Mouse (Mus musculus): ENCODE results near the gene Tle3. TPM values are rescaled to one million over a fixed set of nuclear protein-coding genes. Genes with fewer than 3 reads are reported as not detected.
A peak's percentile ranks its signal among the peaks of the same experiment; 100 is the strongest.

Gene Tle3
- polyA plus RNA-seq, 1 experiment from 2014 or later = 11.4 TPM

DNA sequence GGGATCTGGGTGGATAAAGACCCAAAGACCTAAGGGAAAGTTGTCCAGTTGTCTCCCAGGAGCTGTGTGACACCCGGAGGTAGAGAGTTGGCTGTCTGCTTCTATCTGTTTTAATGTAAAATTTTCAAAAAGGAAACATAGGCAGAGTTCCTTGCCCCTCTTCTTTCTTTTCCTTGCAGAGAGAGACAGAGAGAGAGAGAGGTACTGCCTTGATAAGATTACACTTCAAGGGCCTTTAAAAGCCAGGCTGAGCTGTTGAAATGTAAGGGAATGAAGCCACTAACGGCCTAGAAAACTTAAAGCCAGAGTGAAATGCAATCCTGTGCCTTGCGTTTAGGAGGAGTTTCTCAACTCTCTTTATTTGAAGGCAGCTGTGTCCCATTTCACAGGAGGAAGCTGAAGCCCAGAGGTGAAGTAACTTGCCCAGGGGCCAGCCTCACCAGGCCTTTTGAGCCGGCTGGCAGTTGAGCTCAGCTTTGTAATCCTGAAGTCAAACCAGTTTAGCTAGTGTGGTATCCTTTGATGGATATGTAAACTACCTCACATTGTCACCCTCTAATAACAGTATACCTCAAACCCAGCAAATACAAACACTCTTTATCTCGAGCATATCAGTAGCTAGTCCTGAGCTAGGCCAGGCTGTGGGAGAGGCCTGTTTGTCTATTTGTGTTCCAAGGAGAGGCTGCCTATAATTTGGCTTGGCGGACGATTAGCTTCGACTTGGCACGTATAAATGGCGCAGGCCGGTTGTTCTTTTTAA is 3.8 kb downstream of the Tle3 start:
- peak overlapping the region; percentile 38 for H3K4me2 ChIP-seq
- no peak for ATAC-seq (replicated peaks; ENCODE audit: insufficient number of reproducible peaks, low FRiP score, low TSS enrichment)
- WGBS (ENCODE audit: insufficient replicate concordance) = 46% methylated on average over 11 of the region's 11 CpGs
- H3K9me3 ChIP-seq (replicated peaks; ENCODE audit: control insufficient read depth, low read length) = no peaks in the 10 kb centered on the region
- H3K27me3 ChIP-seq (ENCODE audit: control insufficient read depth, insufficient read depth, low read length) = peaks cover 24% of the 10 kb centered on the region
- no peak overlapping the region for H3K27ac ChIP-seq (ENCODE audit: low read depth, low read length)
- no peak overlapping the region for H3K9ac ChIP-seq (ENCODE audit: low read depth, low read length)
- no peaks in the 10 kb centered on the region for H3K36me3 ChIP-seq (ENCODE audit: control insufficient read depth, insufficient read depth, low read length)
- peaks cover 69% of the 10 kb centered on the region for H3K4me1 ChIP-seq (ENCODE audit: control insufficient read depth, insufficient read depth, low read length)
- no peak overlapping the region for H3K4me3 ChIP-seq (ENCODE audit: low read depth, low read length)

DNA sequence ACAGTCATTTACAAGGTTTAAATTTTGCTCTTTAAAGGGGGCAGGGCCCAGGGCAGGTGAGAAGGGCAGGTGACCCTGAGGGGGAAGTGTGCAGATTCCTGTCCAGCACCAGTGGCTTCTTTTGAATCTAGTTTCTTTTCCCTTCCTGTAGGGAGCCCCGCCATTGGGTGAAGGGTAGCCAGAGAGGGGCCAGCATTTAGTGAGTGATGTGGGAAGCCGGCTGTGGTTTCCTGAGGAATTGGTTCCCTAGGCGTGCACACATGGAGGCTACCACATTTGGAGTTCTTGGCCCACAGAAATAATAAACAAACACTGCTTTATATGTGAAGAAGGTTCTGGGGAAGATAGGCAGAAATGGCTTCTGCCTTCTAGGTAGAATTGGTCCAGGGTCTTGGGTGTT is 4.5 kb downstream of the Tle3 start:
- Histone ChIP-seq H3K27me3 (ENCODE audit: control insufficient read depth, insufficient read depth, low read length) (peaks cover 27% of the 10 kb centered on the region), H3K9me3 (replicated peaks; ENCODE audit: control insufficient read depth, low read length) (no peaks in the 10 kb centered on the region), H3K4me2 (no peak overlapping the region), H3K9ac (ENCODE audit: low read depth, low read length) (no peak overlapping the region), H3K4me1 (ENCODE audit: control insufficient read depth, insufficient read depth, low read length) (peaks cover 70% of the 10 kb centered on the region), H3K36me3 (ENCODE audit: control insufficient read depth, insufficient read depth, low read length) (no peaks in the 10 kb centered on the region), H3K4me3 (ENCODE audit: low read depth, low read length) (no peak overlapping the region), H3K27ac (ENCODE audit: low read depth, low read length) (no peak overlapping the region)
- ATAC-seq (replicated peaks; ENCODE audit: insufficient number of reproducible peaks, low FRiP score, low TSS enrichment) = no peak
- WGBS (ENCODE audit: insufficient replicate concordance) = 65% methylated on average over 3 of the region's 3 CpGs

DNA sequence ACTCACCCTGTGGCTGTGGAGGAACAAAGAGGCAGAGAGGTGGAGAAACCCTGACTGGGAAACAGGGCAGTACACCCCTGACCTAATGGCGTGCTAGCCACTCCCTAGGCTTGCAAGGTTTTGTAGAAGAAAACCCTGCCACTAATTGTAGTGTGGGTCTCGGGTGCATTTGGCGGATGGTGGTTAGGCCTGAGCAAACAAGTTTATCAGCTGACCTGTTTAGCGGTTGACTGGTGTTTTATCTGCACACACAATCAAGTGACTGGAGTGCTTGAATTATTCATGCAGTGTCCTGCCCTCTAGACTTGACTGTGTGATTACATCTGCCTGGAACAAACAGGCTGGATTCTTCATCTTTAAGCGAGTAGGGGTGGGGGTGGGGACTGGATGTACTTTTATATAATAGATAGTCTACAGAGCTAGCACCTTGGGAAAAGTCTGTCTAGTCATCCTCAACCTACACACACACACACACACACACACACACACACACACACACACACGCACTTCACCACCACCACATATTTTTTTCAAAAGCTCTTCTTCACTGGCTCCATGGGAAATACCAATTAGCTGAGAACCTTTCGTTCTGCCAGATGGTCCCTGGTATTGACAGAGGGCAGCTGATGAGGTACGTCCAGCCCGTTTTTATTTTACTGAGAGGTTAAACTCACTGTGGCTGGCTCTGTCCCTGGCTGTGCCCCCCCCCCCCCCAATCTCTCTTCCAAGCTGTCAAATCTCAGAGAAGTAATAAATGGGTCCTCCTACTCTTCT is 5.7 kb downstream of the Tle3 start:
- H3K9me3 ChIP-seq (replicated peaks; ENCODE audit: control insufficient read depth, low read length) = no peaks in the 10 kb centered on the region
- H3K27ac ChIP-seq (ENCODE audit: low read depth, low read length) = no peak overlapping the region
- peaks cover 38% of the 10 kb centered on the region for H3K27me3 ChIP-seq (ENCODE audit: control insufficient read depth, insufficient read depth, low read length)
- H3K4me3 ChIP-seq (ENCODE audit: low read depth, low read length) = no peak overlapping the region
- H3K4me2 ChIP-seq = peak overlapping the region; percentile 38
- H3K9ac ChIP-seq (ENCODE audit: low read depth, low read length) = no peak overlapping the region
- H3K36me3 ChIP-seq (ENCODE audit: control insufficient read depth, insufficient read depth, low read length) = no peaks in the 10 kb centered on the region
- ATAC-seq (replicated peaks; ENCODE audit: insufficient number of reproducible peaks, low FRiP score, low TSS enrichment) = no peak
- H3K4me1 ChIP-seq (ENCODE audit: control insufficient read depth, insufficient read depth, low read length) = peaks cover 75% of the 10 kb centered on the region
- 23% methylated on average over 9 of the region's 9 CpGs for WGBS (ENCODE audit: insufficient replicate concordance)

DNA sequence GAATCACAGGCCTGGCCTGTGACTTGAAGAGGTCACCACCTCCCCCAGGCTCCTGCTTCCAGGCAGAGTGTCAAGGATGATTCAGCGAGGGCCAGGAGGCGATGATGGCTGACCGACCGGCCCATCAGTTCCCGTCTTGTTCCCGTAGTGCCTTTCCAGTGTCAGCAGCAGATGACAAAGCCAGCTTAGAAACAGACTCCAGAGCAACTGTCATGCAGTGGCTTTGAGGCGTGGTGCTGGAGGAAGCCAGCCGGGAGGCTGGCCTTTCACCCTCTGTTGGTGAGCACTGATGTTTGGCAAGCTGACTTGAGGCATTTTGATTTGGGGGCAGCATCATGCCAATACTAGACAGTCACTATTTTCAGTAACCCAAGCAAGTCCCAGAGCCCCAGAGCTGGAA is 6.3 kb downstream of the Tle3 start:
- no peak overlapping the region for H3K27ac ChIP-seq (ENCODE audit: low read depth, low read length)
- WGBS (ENCODE audit: insufficient replicate concordance) = 19% methylated on average over 8 of the region's 8 CpGs
- no peak overlapping the region for H3K4me3 ChIP-seq (ENCODE audit: low read depth, low read length)
- H3K9ac ChIP-seq (ENCODE audit: low read depth, low read length) = no peak overlapping the region
- H3K4me1 ChIP-seq (ENCODE audit: control insufficient read depth, insufficient read depth, low read length) = peaks cover 75% of the 10 kb centered on the region
- peaks cover 44% of the 10 kb centered on the region for H3K27me3 ChIP-seq (ENCODE audit: control insufficient read depth, insufficient read depth, low read length)
- H3K9me3 ChIP-seq (replicated peaks; ENCODE audit: control insufficient read depth, low read length) = no peaks in the 10 kb centered on the region
- H3K4me2 ChIP-seq = 0 out of 2 replicates have a peak overlapping the region, but pooled peaks have one; percentile 9
- ATAC-seq (replicated peaks; ENCODE audit: insufficient number of reproducible peaks, low FRiP score, low TSS enrichment) = no peak
- H3K36me3 ChIP-seq (ENCODE audit: control insufficient read depth, insufficient read depth, low read length) = no peaks in the 10 kb centered on the region

GRCm38 (mm10) chr9:61379016-61379634 is 7.0 kb downstream of the Tle3 start:
- ATAC-seq (replicated peaks; ENCODE audit: insufficient number of reproducible peaks, low FRiP score, low TSS enrichment) = no peak
- Histone ChIP-seq H3K9ac (ENCODE audit: low read depth, low read length) (no peak overlapping the region), H3K36me3 (ENCODE audit: control insufficient read depth, insufficient read depth, low read length) (no peaks in the 10 kb centered on the region), H3K4me2 (no peak overlapping the region), H3K9me3 (replicated peaks; ENCODE audit: control insufficient read depth, low read length) (no peaks in the 10 kb centered on the region), H3K27me3 (ENCODE audit: control insufficient read depth, insufficient read depth, low read length) (peaks cover 50% of the 10 kb centered on the region), H3K4me1 (ENCODE audit: control insufficient read depth, insufficient read depth, low read length) (peaks cover 76% of the 10 kb centered on the region), H3K27ac (ENCODE audit: low read depth, low read length) (no peak overlapping the region), H3K4me3 (ENCODE audit: low read depth, low read length) (no peak overlapping the region)
- 73% methylated on average over 11 of the region's 11 CpGs for WGBS (ENCODE audit: insufficient replicate concordance)

GRCm38 (mm10) chr9:61380258-61381062 is 8.3 kb downstream of the Tle3 start:
- Histone ChIP-seq H3K27ac (ENCODE audit: low read depth, low read length) (peak overlapping the region; percentile 32), H3K4me3 (ENCODE audit: low read depth, low read length) (no peak overlapping the region)
- ATAC-seq (replicated peaks; ENCODE audit: insufficient number of reproducible peaks, low FRiP score, low TSS enrichment) = peak; percentile 73

DNA sequence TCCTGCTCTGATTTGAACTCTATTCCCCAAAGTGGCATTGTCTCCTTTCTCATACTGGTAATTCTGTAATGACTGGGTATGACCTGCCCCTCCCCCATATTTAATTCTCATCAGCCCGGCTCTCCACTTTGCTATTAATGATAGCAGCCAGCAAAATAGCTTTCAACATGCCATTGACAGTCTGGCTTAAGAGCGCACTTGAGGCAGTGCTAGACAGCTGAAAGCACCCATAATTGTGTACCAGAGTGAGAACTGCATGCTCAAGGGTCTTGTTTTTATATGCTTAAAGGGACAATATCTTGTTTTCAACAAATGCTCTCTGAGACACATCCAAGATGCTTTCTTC is 8.9 kb downstream of the Tle3 start:
- no peak overlapping the region for H3K9ac ChIP-seq (ENCODE audit: low read depth, low read length)
- no peak overlapping the region for H3K4me3 ChIP-seq (ENCODE audit: low read depth, low read length)
- no peak overlapping the region for H3K27ac ChIP-seq (ENCODE audit: low read depth, low read length)
- H3K36me3 ChIP-seq (ENCODE audit: control insufficient read depth, insufficient read depth, low read length) = no peaks in the 10 kb centered on the region
- H3K9me3 ChIP-seq (replicated peaks; ENCODE audit: control insufficient read depth, low read length) = no peaks in the 10 kb centered on the region
- 32% methylated on average over 2 of the region's 2 CpGs for WGBS (ENCODE audit: insufficient replicate concordance)
- ATAC-seq (replicated peaks; ENCODE audit: insufficient number of reproducible peaks, low FRiP score, low TSS enrichment) = no peak
- peaks cover 78% of the 10 kb centered on the region for H3K4me1 ChIP-seq (ENCODE audit: control insufficient read depth, insufficient read depth, low read length)
- H3K4me2 ChIP-seq = peak overlapping the region; percentile 51
- H3K27me3 ChIP-seq (ENCODE audit: control insufficient read depth, insufficient read depth, low read length) = peaks cover 62% of the 10 kb centered on the region

More at GRCm38 (mm10) chr9:61380258-61381062, 8.3 kb downstream of the Tle3 start:
- peaks cover 78% of the 10 kb centered on the region for H3K4me1 ChIP-seq (ENCODE audit: control insufficient read depth, insufficient read depth, low read length)
- peak overlapping the region; percentile 51 for H3K4me2 ChIP-seq
- H3K36me3 ChIP-seq (ENCODE audit: control insufficient read depth, insufficient read depth, low read length) = no peaks in the 10 kb centered on the region
- H3K9me3 ChIP-seq (replicated peaks; ENCODE audit: control insufficient read depth, low read length) = no peaks in the 10 kb centered on the region
- peaks cover 57% of the 10 kb centered on the region for H3K27me3 ChIP-seq (ENCODE audit: control insufficient read depth, insufficient read depth, low read length)
- WGBS (ENCODE audit: insufficient replicate concordance) = 10% methylated on average over 18 of the region's 18 CpGs
- 0 out of 2 replicates have a peak overlapping the region, but pooled peaks have one; percentile 24 for H3K9ac ChIP-seq (ENCODE audit: low read depth, low read length)

DNA sequence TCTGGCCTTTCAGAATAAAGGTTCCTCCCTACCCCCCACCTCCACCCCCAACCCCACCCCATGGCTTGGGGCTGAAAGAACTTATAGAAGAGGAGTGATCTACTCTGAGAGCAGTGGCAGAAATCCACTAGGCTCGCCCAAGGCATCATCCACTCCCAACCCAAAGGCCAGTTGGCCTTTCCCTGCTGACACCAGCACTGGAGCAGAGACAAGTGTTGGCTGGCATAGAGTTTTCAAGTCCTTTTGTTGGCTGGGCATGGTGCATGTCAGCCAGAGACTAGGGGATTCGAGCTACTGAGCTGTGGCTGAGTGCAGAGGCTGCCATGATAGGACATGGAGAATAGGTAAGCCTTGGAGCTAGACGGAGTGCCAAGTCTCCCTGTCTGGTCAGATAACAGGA is 9.3 kb downstream of the Tle3 start:
- 68% methylated on average over 3 of the region's 3 CpGs for WGBS (ENCODE audit: insufficient replicate concordance)
- Histone ChIP-seq H3K9me3 (replicated peaks; ENCODE audit: control insufficient read depth, low read length) (no peaks in the 10 kb centered on the region), H3K4me1 (ENCODE audit: control insufficient read depth, insufficient read depth, low read length) (peaks cover 74% of the 10 kb centered on the region), H3K36me3 (ENCODE audit: control insufficient read depth, insufficient read depth, low read length) (no peaks in the 10 kb centered on the region), H3K4me3 (ENCODE audit: low read depth, low read length) (no peak overlapping the region), H3K27ac (ENCODE audit: low read depth, low read length) (no peak overlapping the region), H3K4me2 (no peak overlapping the region; the same call in 1 of the 2 replicates), H3K9ac (ENCODE audit: low read depth, low read length) (no peak overlapping the region), H3K27me3 (ENCODE audit: control insufficient read depth, insufficient read depth, low read length) (peaks cover 61% of the 10 kb centered on the region)
- ATAC-seq (replicated peaks; ENCODE audit: insufficient number of reproducible peaks, low FRiP score, low TSS enrichment) = no peak
